In genomic region chrX:12006031-12006881, GRCm38 (mm10) we compare ENCODE assay signal across 8 mouse cellular contexts.
DNase-seq lines count a peak whose midpoint lies in the region; ATAC-seq and TF ChIP-seq lines count a peak whose summit lies in the region.

No protein-coding gene starts in this region.

- peak overlapping the region; percentile 92 for H3K27ac ChIP-seq in hindbrain, embryonic 12.5 days
- H3K27ac ChIP-seq in lung, postnatal 0 days (ENCODE audit: low read length), result peak overlapping the region; percentile 83

- peak overlapping the region; percentile 56 for H3K4me2 ChIP-seq in hindbrain, embryonic 12.5 days (replicated peaks)
- peak overlapping the region; percentile 62 for H3K4me2 ChIP-seq in lung, postnatal 0 days (replicated peaks; ENCODE audit: low read depth, low read length)

- TF ChIP-seq EP300 in lung, postnatal 0 days (IDR thresholded peaks at IDR 0.05), result no peak

- H3K9me3 ChIP-seq in hindbrain, embryonic 12.5 days (replicated peaks), result no peaks in the 10 kb centered on the region
- H3K9me3 ChIP-seq in lung, postnatal 0 days (ENCODE audit: low read length), result no peaks in the 10 kb centered on the region

- peaks cover 77% of the 10 kb centered on the region for H3K27me3 ChIP-seq in hindbrain, embryonic 12.5 days
- no peaks in the 10 kb centered on the region; the same call in 1 of the 2 replicates for H3K27me3 ChIP-seq in lung, postnatal 0 days (replicated peaks; ENCODE audit: insufficient read depth, low read length)

- H3K9ac ChIP-seq in hindbrain, embryonic 12.5 days, result peak overlapping the region; percentile 48
- no peak overlapping the region for H3K9ac ChIP-seq in lung, postnatal 0 days (replicated peaks; ENCODE audit: low read depth)

- TF ChIP-seq CTCF in lung, postnatal 0 days (IDR thresholded peaks at IDR 0.05), result no peak

- ATAC-seq in hindbrain, embryonic 12.5 days (ENCODE audit: low FRiP score), result peak; percentile 11
- peak; percentile 69 for ATAC-seq in lung, postnatal 0 days

- peak overlapping the region; percentile 33 for H3K4me3 ChIP-seq in hindbrain, embryonic 12.5 days
- peak overlapping the region; percentile 36 for H3K4me3 ChIP-seq in lung, postnatal 0 days (ENCODE audit: low read depth, low read length)

- peak; percentile 83 for DNase-seq in MN1 (ENCODE audit: low spot score)
- DNase-seq in cerebellum, adult 8-10 months, result peak; percentile 35
- peak; percentile 5 to 52 for DNase-seq in frontal cortex, adult 2 months (ENCODE audit: extremely low spot score in 1 of 2, low spot score in 1 of 2)
- DNase-seq in layer of hippocampus, postnatal 14 days (ENCODE audit: low spot score in 2 of 2), result peak; percentile 48 to 52
- DNase-seq in lung, postnatal 0 days (ENCODE audit: low spot score), result peak; percentile 77
- DNase-seq in ovary, postnatal 14 days (ENCODE audit: low spot score), result peak; percentile 34
- peak; percentile 45 for DNase-seq in urinary bladder, adult 2 months (ENCODE audit: low spot score)

- no peaks in the 10 kb centered on the region for H3K36me3 ChIP-seq in hindbrain, embryonic 12.5 days
- no peaks in the 10 kb centered on the region for H3K36me3 ChIP-seq in lung, postnatal 0 days (ENCODE audit: insufficient read depth, low read length)

- WGBS in hindbrain, embryonic 12.5 days, result 3% methylated on average over 52 of the region's 57 CpGs
- WGBS in lung, postnatal 0 days, result 6% methylated on average over 19 of the region's 57 CpGs

- H3K4me1 ChIP-seq in hindbrain, embryonic 12.5 days, result peaks cover 41% of the 10 kb centered on the region
- H3K4me1 ChIP-seq in lung, postnatal 0 days (ENCODE audit: insufficient read depth, low read depth, low read length), result no peaks in the 10 kb centered on the region

Comparison
In these comparisons a context has a peak if more than half of its experiments do, and no peak if none do; other contexts are left out.
1. Peak in every context shown above with its lines: DNase-seq, ATAC-seq, H3K4me3 ChIP-seq and H3K27ac ChIP-seq.
2. DNase-seq: peak in every context shown above with its lines; median percentile 83 in MN1; 77 in lung, postnatal 0 days; 50 in layer of hippocampus, postnatal 14 days; 45 in urinary bladder, adult 2 months; 35 in cerebellum, adult 8-10 months; 34 in ovary, postnatal 14 days; 28 in frontal cortex, adult 2 months.